Mouse (Mus musculus): ENCODE data around the gene Cst10. TPM values are rescaled to one million over a fixed set of nuclear protein-coding genes. Genes with fewer than 3 reads are reported as not detected.

Cst10 gene
- polyA plus RNA-seq (2015; fragmentation: Nextera tagmentation; extraction: Ambion mirVana): not detected in 2 replicates

DNA sequence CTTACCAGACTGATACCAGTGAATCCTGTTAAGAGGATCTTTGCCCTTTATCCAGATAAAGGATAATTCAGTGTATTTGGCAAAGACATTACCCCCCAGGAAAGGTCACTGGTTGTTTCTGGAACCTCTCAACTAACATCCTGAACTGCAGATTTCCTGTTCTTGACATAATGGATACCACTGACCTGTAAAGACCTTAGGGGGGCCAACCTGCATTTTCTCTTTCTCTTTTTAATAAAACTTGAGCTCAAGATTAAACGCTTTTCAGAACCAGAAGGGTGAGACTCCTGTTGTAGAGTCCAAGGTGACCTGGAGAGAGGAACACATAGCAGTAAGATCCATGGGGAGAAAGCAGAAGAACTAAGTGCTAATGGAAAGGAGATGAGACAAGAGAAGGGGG is at the start of gene Cst10:
Gene Cst10 (plus strand): TSS at position 301 of the 400 bp plus-strand sequence.

